Mouse (Mus musculus): ENCODE data around the gene Creb3l2. TPM values are rescaled to one million over a fixed set of nuclear protein-coding genes. Genes with fewer than 3 reads are reported as not detected.

Creb3l2 gene
- total RNA-seq, 4 experiments from 2014 or later, result 10.0 to 13.7 (median 11.1) TPM

GRCm38 (mm10) chr6:37414576-37414975 is 27.4 kb downstream of the Creb3l2 start:
- no peak for DNase-seq (ENCODE audit: low spot score in 2 of 2)

GRCm38 (mm10) chr6:37411696-37412095 is 30.2 kb downstream of the Creb3l2 start:
- no peak for DNase-seq (ENCODE audit: low spot score in 2 of 2)

GRCm38 (mm10) chr6:37409829-37410228 is 32.1 kb downstream of the Creb3l2 start:
- no peak for DNase-seq (ENCODE audit: low spot score in 2 of 2)

GRCm38 (mm10) chr6:37407876-37408275 is 34.1 kb downstream of the Creb3l2 start:
- DNase-seq (ENCODE audit: low spot score in 2 of 2), result no peak

- no peak for DNase-seq (ENCODE audit: low spot score in 2 of 2)
These were observed 35.0 kb downstream of the Creb3l2 start for GRCm38 (mm10) chr6:37406903-37407302.

- DNase-seq (ENCODE audit: low spot score in 2 of 2), result no peak
These were observed 35.9 kb downstream of the Creb3l2 start for GRCm38 (mm10) chr6:37406018-37406417.

- no peak for DNase-seq (ENCODE audit: low spot score in 2 of 2)
These were observed 37.6 kb downstream of the Creb3l2 start for GRCm38 (mm10) chr6:37404325-37404724.

GRCm38 (mm10) chr6:37401928-37402327 is 40.0 kb downstream of the Creb3l2 start:
- DNase-seq (ENCODE audit: low spot score in 2 of 2), result no peak

- no peak for DNase-seq (ENCODE audit: low spot score in 2 of 2)
These were observed 41.0 kb downstream of the Creb3l2 start for GRCm38 (mm10) chr6:37400866-37401525.

GRCm38 (mm10) chr6:37400167-37400566 is 41.8 kb downstream of the Creb3l2 start:
- no peak for DNase-seq (ENCODE audit: low spot score in 2 of 2)

- DNase-seq (ENCODE audit: low spot score in 2 of 2), result peak; percentile 17 to 42
These were observed 43.0 kb downstream of the Creb3l2 start for GRCm38 (mm10) chr6:37398943-37399342.

GRCm38 (mm10) chr6:37397973-37398372 is 44.0 kb downstream of the Creb3l2 start:
- no peak for DNase-seq (ENCODE audit: low spot score in 2 of 2)

- DNase-seq (ENCODE audit: low spot score in 2 of 2), result no peak
These were observed 44.7 kb downstream of the Creb3l2 start for GRCm38 (mm10) chr6:37397254-37397653.

- DNase-seq (ENCODE audit: low spot score in 2 of 2), result no peak
These were observed 45.8 kb downstream of the Creb3l2 start for GRCm38 (mm10) chr6:37396127-37396526.

GRCm38 (mm10) chr6:37393263-37393662 is 48.7 kb downstream of the Creb3l2 start:
- no peak for DNase-seq (ENCODE audit: low spot score in 2 of 2)

GRCm38 (mm10) chr6:37392262-37392661 is 49.7 kb downstream of the Creb3l2 start:
- no peak for DNase-seq (ENCODE audit: low spot score in 2 of 2)

GRCm38 (mm10) chr6:37391313-37391712 is 50.6 kb downstream of the Creb3l2 start:
- DNase-seq (ENCODE audit: low spot score in 2 of 2), result peak; percentile 25 to 33

GRCm38 (mm10) chr6:37388960-37389359 is 53.0 kb downstream of the Creb3l2 start:
- DNase-seq (ENCODE audit: low spot score in 2 of 2), result no peak

GRCm38 (mm10) chr6:37388501-37388900 is 53.4 kb downstream of the Creb3l2 start:
- DNase-seq (ENCODE audit: low spot score in 2 of 2), result no peak

- no peak for DNase-seq (ENCODE audit: low spot score in 2 of 2)
These were observed 54.7 kb downstream of the Creb3l2 start for GRCm38 (mm10) chr6:37387281-37387680.

- no peak for DNase-seq (ENCODE audit: low spot score in 2 of 2)
These were observed 56.2 kb downstream of the Creb3l2 start for GRCm38 (mm10) chr6:37385602-37386285.

GRCm38 (mm10) chr6:37382761-37383160 is 59.2 kb downstream of the Creb3l2 start:
- DNase-seq (ENCODE audit: low spot score in 2 of 2), result no peak
